Mouse (Mus musculus): ENCODE data around the gene Cd300lb. TPM values are rescaled to one million over a fixed set of nuclear protein-coding genes. Genes with fewer than 3 reads are reported as not detected.

Gene Cd300lb
- polyA plus RNA-seq, 1 experiment from 2014 or later, result 1.1 TPM

GRCm38 (mm10) chr11:114880185-114880584, 54.0 kb downstream of the Cd300lb start:
- Histone ChIP-seq H3K27me3 (replicated peaks) (no peaks in the 10 kb centered on the region), H3K36me3 (no peaks in the 10 kb centered on the region), H3K27ac (no peak overlapping the region), H3K9me3 (no peaks in the 10 kb centered on the region), H3K4me3 (replicated peaks) (no peak overlapping the region), H3K4me2 (no peak overlapping the region), H3K9ac (no peak overlapping the region), H3K4me1 (peaks cover 2% of the 10 kb centered on the region; the same call in 1 of the 2 replicates)
- no peak for ATAC-seq (ENCODE audit: insufficient read depth, low FRiP score, low read depth)

- H3K4me2 ChIP-seq, result no peak overlapping the region
- no peak overlapping the region for H3K4me3 ChIP-seq (replicated peaks)
- H3K4me1 ChIP-seq, result peaks cover 2% of the 10 kb centered on the region; the same call in 1 of the 2 replicates
- H3K27me3 ChIP-seq (replicated peaks), result no peaks in the 10 kb centered on the region
- H3K36me3 ChIP-seq, result no peaks in the 10 kb centered on the region
- H3K9ac ChIP-seq, result no peak overlapping the region
- 69% methylated on average over 2 of the region's 2 CpGs for WGBS
- H3K27ac ChIP-seq, result no peak overlapping the region
- no peak for ATAC-seq (ENCODE audit: insufficient read depth, low FRiP score, low read depth)
- no peaks in the 10 kb centered on the region for H3K9me3 ChIP-seq
These were observed 54.5 kb downstream of the Cd300lb start for GRCm38 (mm10) chr11:114879666-114880065.

GRCm38 (mm10) chr11:114877145-114877544, 57.0 kb downstream of the Cd300lb start:
- 39% methylated on average over 3 of the region's 3 CpGs for WGBS

DNA sequence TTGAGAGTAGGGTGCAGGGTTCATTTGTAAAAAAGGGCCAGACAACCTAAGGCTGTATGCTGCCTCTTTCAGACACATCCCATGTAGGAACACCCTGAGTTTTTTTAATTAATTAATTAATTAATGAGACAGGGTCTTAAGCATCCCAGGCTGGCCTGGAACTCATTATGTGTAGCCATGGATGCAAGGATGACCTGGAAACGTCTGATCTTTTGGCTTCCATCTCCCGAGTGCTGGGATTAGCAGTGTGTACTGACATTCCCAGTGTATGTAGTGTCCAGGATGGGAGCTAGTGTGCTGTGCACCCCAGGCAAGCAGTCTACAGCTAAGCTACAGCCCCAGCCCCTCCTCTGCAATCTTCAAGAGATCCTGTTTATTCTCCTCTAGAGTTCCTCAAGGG, 57.6 kb downstream of the Cd300lb start:
- no peak overlapping the region for H3K4me2 ChIP-seq
- no peak for ATAC-seq (ENCODE audit: insufficient read depth, low FRiP score, low read depth)

More at GRCm38 (mm10) chr11:114877145-114877544, 57.0 kb downstream of the Cd300lb start:
- no peak overlapping the region for H3K4me3 ChIP-seq (replicated peaks)
- H3K4me1 ChIP-seq, result peaks cover 11% of the 10 kb centered on the region
- no peaks in the 10 kb centered on the region for H3K9me3 ChIP-seq
- no peak overlapping the region for H3K9ac ChIP-seq
- H3K27me3 ChIP-seq (replicated peaks), result no peaks in the 10 kb centered on the region
- H3K4me2 ChIP-seq, result no peak overlapping the region
- no peaks in the 10 kb centered on the region for H3K36me3 ChIP-seq
- H3K27ac ChIP-seq, result no peak overlapping the region
- no peak; the same call in 1 of the 2 replicates for ATAC-seq (ENCODE audit: insufficient read depth, low FRiP score, low read depth)

GRCm38 (mm10) chr11:114876176-114876575, 58.0 kb downstream of the Cd300lb start:
- H3K4me2 ChIP-seq, result no peak overlapping the region
- ATAC-seq (ENCODE audit: insufficient read depth, low FRiP score, low read depth), result no peak
- no peaks in the 10 kb centered on the region for H3K27me3 ChIP-seq (replicated peaks)
- 48% methylated on average over 7 of the region's 7 CpGs for WGBS
- no peaks in the 10 kb centered on the region for H3K36me3 ChIP-seq
- no peak overlapping the region for H3K4me3 ChIP-seq (replicated peaks)
- H3K4me1 ChIP-seq, result peaks cover 11% of the 10 kb centered on the region
- no peaks in the 10 kb centered on the region for H3K9me3 ChIP-seq
- H3K27ac ChIP-seq, result no peak overlapping the region
- H3K9ac ChIP-seq, result no peak overlapping the region

More for the DNA sequence above, 57.6 kb downstream of the Cd300lb start:
- no peaks in the 10 kb centered on the region for H3K27me3 ChIP-seq (replicated peaks)
- no peak overlapping the region for H3K27ac ChIP-seq
- no peak overlapping the region for H3K4me3 ChIP-seq (replicated peaks)
- H3K9me3 ChIP-seq, result no peaks in the 10 kb centered on the region
- 36% methylated on average over 2 of the region's 2 CpGs for WGBS
- H3K9ac ChIP-seq, result no peak overlapping the region
- H3K36me3 ChIP-seq, result no peaks in the 10 kb centered on the region
- H3K4me1 ChIP-seq, result peaks cover 11% of the 10 kb centered on the region

DNA sequence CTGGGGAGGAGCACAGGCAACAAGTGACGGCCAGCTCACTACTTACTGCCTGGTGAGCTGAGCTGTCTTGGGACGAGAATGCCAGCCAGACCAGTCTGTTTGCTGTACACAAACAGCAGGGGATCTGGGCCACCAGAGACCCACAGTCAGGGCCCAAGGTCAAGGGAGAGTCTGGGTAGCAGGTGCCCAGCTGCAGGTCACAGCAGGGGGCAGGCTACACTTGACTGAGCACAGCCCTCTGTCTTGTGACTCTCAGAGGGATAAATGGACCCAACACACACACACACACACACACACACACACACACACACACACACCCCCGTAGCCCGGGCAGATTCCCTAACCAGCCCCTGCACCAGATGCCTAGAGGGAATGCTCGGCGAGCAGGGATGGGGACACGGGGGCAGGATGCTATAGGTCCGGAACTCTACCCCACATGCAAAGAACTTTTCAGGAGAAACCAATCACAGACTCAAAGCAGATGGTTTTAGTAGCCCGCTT, 58.8 kb downstream of the Cd300lb start:
- no peak for ATAC-seq (ENCODE audit: insufficient read depth, low FRiP score, low read depth)
- 19% methylated on average over 7 of the region's 9 CpGs for WGBS
- no peak overlapping the region for H3K4me2 ChIP-seq

DNA sequence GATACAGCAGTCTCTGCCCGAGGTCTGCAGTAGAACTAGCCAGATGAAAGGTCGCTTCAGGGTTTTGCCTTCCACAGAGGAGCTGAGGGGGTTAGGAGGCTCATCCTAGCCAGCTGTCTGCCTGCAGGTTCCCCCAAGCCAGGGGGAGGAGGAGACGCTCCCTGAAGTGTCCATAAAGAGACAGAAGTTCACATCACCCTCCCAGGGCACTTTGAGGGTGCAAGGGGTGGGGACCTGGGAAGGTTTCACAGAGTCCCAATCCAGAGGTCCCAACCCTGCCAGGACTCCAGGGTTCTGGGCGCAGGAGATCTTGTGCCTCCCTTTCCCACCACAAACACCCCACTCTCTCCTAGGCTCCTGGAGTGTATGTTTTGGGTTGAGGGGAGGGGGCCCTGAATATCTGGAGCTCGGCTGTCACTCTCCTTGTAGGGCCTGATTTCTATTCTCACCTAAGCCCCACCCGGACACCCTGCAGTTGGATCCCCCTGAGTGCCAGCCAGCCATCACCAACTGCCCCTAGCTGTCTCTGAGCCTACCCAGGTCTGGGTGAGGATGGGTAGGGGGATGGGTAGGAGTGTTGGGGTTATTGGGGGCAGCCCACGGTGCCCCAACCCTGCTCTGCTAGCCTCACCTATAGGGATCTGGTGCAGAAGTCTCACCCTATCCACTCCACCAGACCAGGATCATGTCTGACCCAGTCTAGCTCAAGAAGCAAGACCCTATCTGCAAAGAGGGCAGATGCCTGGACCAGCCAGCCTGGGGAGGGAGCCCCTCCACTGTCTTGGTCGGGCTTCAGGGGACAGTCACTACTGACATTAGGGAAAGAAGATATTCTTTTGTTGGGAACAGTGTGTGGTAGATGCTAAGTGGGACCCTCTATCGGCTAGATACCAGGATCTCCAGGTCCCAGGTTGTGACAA, 59.7 kb downstream of the Cd300lb start:
- no peak overlapping the region for H3K27ac ChIP-seq

More for the DNA sequence above, 58.8 kb downstream of the Cd300lb start:
- Histone ChIP-seq H3K9me3 (no peaks in the 10 kb centered on the region), H3K36me3 (no peaks in the 10 kb centered on the region), H3K4me3 (replicated peaks) (no peak overlapping the region), H3K27ac (no peak overlapping the region), H3K4me1 (peaks cover 11% of the 10 kb centered on the region), H3K9ac (no peak overlapping the region), H3K27me3 (replicated peaks) (no peaks in the 10 kb centered on the region)

DNA sequence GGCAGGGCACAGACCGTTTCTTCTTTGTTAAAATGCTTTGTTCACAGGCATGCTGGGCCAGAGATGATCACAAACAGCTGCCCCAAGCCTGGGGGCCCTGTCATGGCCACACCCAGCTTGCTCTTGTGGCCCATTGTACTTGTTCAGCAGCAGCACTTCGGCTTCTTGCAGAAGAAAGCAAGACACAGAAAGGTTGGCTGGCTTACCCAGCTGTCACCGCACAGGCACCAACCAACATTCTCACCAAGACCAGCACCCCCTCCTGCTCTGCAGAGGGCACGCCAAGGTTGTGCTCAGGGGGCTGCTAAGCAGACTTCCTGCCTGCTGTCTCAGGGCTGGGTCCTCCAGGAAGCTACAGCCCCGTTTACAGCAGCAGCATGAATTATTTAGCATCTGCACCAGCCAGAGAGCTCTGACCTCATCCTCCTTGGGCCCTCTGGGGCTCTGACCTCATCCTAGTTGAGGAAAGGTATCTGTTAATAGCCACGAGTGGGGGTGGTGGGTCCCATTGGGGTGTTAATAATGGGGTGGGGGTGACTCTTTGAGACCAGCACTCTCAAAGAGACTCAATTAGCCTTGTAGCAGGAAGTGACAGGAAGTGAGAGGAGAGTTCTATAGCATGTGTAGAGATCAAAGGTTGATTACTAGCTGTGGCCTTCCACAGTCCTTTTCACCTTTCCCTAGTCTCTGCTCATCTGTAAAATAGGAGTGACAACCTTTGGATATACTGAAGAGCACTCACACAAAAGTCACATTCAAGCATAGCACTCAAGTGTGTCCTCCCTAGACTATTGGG, 61.0 kb downstream of the Cd300lb start:
- H3K4me1 ChIP-seq, result peaks cover 14% of the 10 kb centered on the region
- WGBS, result 35% methylated on average over 6 of the region's 6 CpGs
- no peaks in the 10 kb centered on the region for H3K27me3 ChIP-seq (replicated peaks)
- no peak overlapping the region for H3K4me2 ChIP-seq
- peak overlapping the region; percentile 35; the same call in 1 of the 2 replicates for H3K27ac ChIP-seq
- H3K9ac ChIP-seq, result no peak overlapping the region
- H3K9me3 ChIP-seq, result no peaks in the 10 kb centered on the region
- H3K36me3 ChIP-seq, result peaks cover 6% of the 10 kb centered on the region; the same call in 1 of the 2 replicates
- no peak for ATAC-seq (ENCODE audit: insufficient read depth, low FRiP score, low read depth)
- no peak overlapping the region for H3K4me3 ChIP-seq (replicated peaks)

More for the DNA sequence above, 59.7 kb downstream of the Cd300lb start:
- Histone ChIP-seq H3K4me3 (replicated peaks) (no peak overlapping the region), H3K9me3 (no peaks in the 10 kb centered on the region), H3K4me1 (peaks cover 11% of the 10 kb centered on the region), H3K4me2 (no peak overlapping the region), H3K36me3 (no peaks in the 10 kb centered on the region), H3K27me3 (replicated peaks) (no peaks in the 10 kb centered on the region), H3K9ac (no peak overlapping the region)
- 54% methylated on average over 9 of the region's 9 CpGs for WGBS
- ATAC-seq (ENCODE audit: insufficient read depth, low FRiP score, low read depth), result no peak

Other genes with a start within 250 kb of the Cd300lb start
- 0.54 and 0.62 TPM in 2 replicates for gene Dnaic2, start 207.0 kb downstream of the Cd300lb start, polyA plus RNA-seq (2015; fragmentation: Nextera tagmentation; extraction: Ambion mirVana)
- gene Kif19a, start 169.0 kb downstream of the Cd300lb start, polyA plus RNA-seq (2015; fragmentation: Nextera tagmentation; extraction: Ambion mirVana), result 0.58 and 1.1 TPM in 2 replicates
- 1.6 and 3.8 TPM in 2 replicates for gene Btbd17, start 138.4 kb downstream of the Cd300lb start, polyA plus RNA-seq (2015; fragmentation: Nextera tagmentation; extraction: Ambion mirVana)
- 0.54 and 0.58 TPM in 2 replicates for gene Gpr142, start 135.5 kb downstream of the Cd300lb start, polyA plus RNA-seq (2015; fragmentation: Nextera tagmentation; extraction: Ambion mirVana)
- 26.7 and 27.4 TPM in 2 replicates for gene Gprc5c, start 83.2 kb downstream of the Cd300lb start, polyA plus RNA-seq (2015; fragmentation: Nextera tagmentation; extraction: Ambion mirVana)
- 1.9 and 2.2 TPM in 2 replicates for gene Cd300a, start 44.3 kb downstream of the Cd300lb start, polyA plus RNA-seq (2015; fragmentation: Nextera tagmentation; extraction: Ambion mirVana)
- not detected in 2 replicates for gene Cd300c, start 34.8 kb upstream of the Cd300lb start, polyA plus RNA-seq (2015; fragmentation: Nextera tagmentation; extraction: Ambion mirVana)
- gene Cd300ld, start 55.5 kb upstream of the Cd300lb start, polyA plus RNA-seq (2015; fragmentation: Nextera tagmentation; extraction: Ambion mirVana), result 0.45 and 0.48 TPM in 2 replicates
- 3.3 and 3.6 TPM in 2 replicates for gene Cd300c2, start 67.5 kb upstream of the Cd300lb start, polyA plus RNA-seq (2015; fragmentation: Nextera tagmentation; extraction: Ambion mirVana)
- not detected in 2 replicates for gene Cd300ld2, start 81.8 kb upstream of the Cd300lb start, polyA plus RNA-seq (2015; fragmentation: Nextera tagmentation; extraction: Ambion mirVana)
- gene Cd300ld4, start 92.6 kb upstream of the Cd300lb start, polyA plus RNA-seq (2015; fragmentation: Nextera tagmentation; extraction: Ambion mirVana), result not detected in 2 replicates
- gene Cd300ld5, start 103.4 kb upstream of the Cd300lb start, polyA plus RNA-seq (2015; fragmentation: Nextera tagmentation; extraction: Ambion mirVana), result not detected in 2 replicates
- not detected in 2 replicates for gene Cd300ld3, start 114.0 kb upstream of the Cd300lb start, polyA plus RNA-seq (2015; fragmentation: Nextera tagmentation; extraction: Ambion mirVana)
- gene Cd300e, start 127.8 kb upstream of the Cd300lb start, polyA plus RNA-seq (2015; fragmentation: Nextera tagmentation; extraction: Ambion mirVana), result 0.10 and 0.15 TPM in 2 replicates
- 2.6 and 3.1 TPM in 2 replicates for gene Rab37, start 157.0 kb upstream of the Cd300lb start, polyA plus RNA-seq (2015; fragmentation: Nextera tagmentation; extraction: Ambion mirVana)
- gene Cd300lf, start 199.6 kb upstream of the Cd300lb start, polyA plus RNA-seq (2015; fragmentation: Nextera tagmentation; extraction: Ambion mirVana), result 2.1 and 2.6 TPM in 2 replicates
- gene Slc9a3r1, start 229.0 kb upstream of the Cd300lb start, polyA plus RNA-seq (2015; fragmentation: Nextera tagmentation; extraction: Ambion mirVana), result 142 and 144 TPM in 2 replicates